Mouse (Mus musculus): ENCODE data around the gene Rnf123. TPM values are rescaled to one million over a fixed set of nuclear protein-coding genes. Genes with fewer than 3 reads are reported as not detected.
"Not testable (repeated sequence)": the region's sequence is repeated elsewhere in the genome, so short reads cannot be mapped to it uniquely, and the experiment has no call there.

Gene Rnf123
- polyA plus RNA-seq, 1 experiment: 47.7 TPM

DNA sequence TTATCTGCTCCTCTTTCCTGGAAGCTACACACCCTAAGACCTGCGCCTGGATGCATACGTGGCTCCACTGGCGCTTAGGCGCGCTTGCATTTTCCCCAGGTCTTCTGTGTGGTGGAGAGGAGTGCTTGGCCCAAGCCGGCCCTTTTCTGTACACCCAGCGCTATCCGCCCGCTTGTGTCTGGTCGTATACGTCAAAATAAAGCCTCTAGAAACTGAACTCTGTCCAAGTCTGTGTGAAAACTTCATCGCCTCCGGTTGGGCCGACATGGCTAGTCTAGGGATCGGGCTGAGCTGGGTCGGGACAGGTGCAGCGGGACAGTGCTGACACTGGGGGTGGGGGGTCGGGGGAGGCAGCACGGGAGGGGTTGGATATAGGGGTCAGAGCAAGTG is 34.6 kb downstream of the Rnf123 start:
- WGBS: under 1% methylated on average over 19 of the region's 19 CpGs
- DNase-seq (ENCODE audit: low read depth, low spot score): no peak

DNA sequence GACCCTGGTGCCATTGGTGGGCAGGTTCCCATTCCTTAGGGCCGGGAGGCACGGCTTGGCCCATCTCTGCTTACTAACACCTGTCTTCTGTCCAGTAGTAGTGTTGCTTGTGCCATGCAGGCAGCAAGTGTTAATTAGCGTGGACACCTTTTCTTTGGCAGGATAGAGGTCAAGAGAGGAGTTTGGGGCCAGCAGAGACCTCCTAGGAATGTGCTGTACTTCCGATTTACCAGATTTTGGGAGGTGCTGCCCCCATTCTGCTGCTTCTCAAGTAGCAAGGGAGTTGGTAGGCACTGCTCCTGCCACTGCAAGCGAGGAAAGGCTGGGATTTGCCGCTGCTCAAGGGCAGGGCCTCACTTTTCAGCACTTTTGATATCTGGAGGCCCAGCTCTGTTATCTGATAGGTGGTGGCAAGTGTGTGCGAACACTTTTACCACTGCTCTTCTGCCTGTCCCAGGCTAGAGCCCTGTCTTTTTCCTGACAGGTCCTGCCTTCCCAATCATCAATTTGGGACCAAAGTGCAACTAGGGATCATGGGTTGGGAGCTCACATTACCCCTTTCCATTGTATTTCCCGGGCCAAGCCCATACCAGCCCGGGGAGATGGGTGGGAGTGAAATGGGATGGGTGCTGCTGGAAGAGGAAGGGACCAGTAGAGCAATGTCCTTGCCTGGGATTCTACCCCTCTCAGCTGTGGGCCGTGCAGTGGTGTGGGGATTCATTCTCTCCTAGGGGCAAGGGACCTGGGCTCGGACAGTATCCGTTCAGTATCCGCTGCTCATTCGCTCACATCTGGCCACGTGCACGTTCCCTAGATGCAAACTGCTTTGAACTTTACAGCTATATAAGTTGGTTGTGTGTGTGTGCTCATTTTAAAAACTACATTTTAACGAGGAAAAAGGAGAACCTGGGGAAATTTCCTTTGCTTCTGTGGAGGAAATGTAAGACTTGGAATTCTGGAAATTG is 35.3 kb downstream of the Rnf123 start:
- no peak for DNase-seq (ENCODE audit: low read depth, low spot score)
- WGBS: 34% methylated on average over 17 of the region's 17 CpGs

DNA sequence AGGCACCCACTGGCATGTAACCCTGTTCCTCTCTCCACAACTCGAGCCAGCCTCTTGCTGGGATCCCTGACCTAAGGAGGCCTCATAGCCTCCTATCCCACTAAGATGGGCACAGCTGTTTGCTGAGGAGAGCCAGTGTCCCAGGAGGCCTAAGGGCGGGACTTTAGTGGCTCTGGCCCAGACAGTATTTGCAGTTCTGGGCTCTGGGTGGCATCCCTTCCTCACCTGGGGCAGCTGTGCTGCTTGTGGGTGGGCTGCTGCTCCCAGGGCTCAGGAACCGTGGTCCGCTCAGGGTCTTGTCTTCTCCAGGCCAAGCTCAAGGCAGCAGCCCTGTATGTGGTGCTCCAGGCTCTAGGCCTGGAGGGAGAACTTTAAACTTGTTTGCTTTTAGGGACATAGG is 36.6 kb downstream of the Rnf123 start:
- DNase-seq (ENCODE audit: low read depth, low spot score): no peak
- WGBS: 95% methylated on average over 4 of the region's 4 CpGs

DNA sequence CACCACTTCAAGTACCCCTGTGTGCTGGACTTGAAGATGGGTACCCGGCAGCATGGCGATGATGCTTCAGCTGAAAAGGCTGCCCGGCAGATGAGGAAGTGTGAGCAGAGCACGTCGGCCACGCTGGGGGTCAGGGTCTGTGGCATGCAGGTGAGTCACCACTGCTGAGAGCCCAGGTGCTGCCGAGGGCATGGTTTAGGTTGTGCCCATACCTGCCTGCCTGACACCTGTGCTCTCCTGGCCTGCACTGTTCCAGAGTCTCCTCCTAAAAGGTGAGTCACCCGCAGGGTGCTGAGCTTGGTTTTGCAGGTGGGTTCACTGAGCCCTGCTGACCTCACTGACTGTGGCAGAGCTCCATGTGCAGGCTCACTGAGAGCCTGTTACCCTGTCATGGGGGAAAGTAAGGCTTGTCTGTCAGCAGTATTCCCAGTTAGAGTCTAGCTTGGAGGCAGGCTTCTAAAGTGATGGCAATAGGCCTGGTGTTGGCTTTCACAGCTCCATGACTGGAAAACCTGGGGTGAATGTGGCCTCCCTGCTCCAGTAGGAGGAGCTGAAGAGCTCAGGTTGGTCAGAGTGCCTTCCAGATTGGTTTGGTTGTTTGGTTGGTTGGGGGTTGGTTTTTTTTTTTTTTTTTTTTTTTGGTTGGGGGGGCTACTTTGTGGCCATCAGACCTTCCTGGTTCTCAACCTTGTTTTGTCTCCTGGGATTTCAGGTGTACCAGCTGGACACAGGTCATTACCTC is 38.2 kb downstream of the Rnf123 start:
- WGBS: 95% methylated on average over 8 of the region's 8 CpGs

DNA sequence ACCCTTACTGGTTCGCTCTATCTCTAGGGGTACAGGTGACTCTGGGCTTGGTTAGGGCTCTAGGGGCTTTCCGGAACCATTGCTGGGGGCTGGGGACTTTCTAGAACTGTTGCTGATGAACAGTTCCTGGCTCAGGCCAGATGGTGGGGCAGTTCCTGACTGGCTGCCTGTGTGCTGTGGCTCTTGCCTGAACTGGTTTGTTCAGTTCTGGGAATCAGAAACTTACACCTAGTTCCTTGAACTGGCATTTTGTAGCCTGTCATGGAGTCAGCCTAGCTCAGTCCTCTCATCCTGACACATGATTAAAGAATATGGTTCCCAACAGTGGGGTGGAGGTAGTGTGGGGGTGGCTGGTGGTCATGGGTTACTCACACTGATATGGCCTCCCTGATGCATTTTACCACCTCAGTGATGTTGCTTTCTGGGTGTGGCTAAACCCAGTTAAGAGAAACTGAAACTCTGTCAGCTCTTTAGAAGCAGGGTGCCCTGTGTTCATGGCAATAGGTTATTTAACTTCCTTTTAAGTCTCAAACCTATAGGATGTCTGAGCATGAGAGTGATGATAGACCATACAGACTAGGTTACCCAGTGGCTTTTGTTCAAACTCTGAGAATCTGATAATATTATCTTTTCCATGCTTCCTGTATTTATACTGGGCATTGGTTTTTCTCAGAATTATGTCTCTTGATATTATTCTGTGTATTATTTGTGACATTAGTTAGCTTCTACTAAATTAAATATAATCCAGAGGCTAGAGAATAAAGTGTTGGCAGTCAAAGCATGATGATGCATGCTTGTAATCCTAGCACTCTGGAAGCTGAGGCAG is 47.6 kb downstream of the Rnf123 start:
- WGBS: 48% methylated on average over 2 of the region's 2 CpGs
- peak; percentile 33 for DNase-seq (ENCODE audit: low read depth, low spot score)

More for the DNA sequence above, 38.2 kb downstream of the Rnf123 start:
- no peak for DNase-seq (ENCODE audit: low read depth, low spot score)

DNA sequence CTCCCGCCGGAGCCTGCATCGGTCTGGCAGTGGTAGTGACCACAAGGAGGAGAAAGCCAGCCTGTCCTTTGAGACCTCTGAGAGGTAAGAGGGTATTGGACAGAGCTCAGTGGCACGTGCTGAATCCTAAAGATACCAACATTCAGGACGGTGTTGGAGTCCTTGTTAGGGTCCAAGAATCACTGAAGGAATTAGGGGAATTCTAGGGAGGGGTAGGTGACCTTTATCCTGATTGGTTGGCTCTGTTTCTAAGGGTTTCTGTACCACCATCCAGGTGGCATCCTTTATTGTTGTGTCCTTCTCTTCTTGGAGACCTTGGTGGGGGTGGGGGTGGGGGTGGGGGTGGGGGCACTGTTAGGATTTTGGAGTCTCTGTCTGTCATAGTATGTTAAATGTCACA is 51.0 kb downstream of the Rnf123 start:
- no peak for DNase-seq (ENCODE audit: low read depth, low spot score)
- WGBS: 94% methylated on average over 5 of the region's 5 CpGs

DNA sequence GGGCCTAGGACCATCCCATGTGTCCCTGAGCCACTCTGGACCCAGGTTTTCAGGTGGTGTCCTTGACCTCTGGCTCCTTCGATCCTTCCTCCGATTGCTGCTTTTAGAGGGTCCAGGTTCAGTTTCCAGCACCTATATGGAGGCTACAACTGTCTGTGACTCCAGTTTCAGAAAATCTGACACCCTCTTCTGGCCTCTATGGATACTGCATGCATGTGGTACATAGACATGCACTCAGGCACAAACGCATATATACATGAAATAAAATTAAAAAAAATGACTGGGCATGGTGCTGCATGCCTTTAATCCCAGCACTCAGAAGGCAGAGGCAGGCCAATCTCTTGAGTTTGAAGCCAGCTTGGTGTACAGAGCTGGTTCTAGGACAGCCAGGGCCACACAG is 55.3 kb downstream of the Rnf123 start:
- no peak for DNase-seq (ENCODE audit: low read depth, low spot score)
- over 99% methylated on average over 3 of the region's 3 CpGs for WGBS

DNA sequence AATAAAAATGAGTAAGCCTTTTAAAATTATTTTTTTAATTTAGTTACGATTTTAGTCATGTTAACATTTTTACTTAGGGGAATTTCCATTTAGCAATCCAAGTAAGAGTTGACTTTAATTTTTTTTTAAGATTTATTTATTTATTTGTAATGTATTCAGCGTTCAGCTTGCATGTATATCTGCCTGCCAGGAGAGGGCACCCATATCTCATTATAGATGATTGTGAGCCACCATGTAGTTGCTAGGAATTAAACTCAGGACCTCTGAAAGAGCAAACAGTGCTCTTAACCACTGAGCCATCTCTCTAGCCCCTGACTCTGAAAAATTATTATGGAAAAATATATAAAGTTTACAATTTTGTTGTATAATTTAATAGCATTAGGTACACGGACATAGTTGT is 56.6 kb downstream of the Rnf123 start:
- no peak for DNase-seq (ENCODE audit: low read depth, low spot score)
- 79% methylated on average over 3 of the region's 3 CpGs for WGBS

DNA sequence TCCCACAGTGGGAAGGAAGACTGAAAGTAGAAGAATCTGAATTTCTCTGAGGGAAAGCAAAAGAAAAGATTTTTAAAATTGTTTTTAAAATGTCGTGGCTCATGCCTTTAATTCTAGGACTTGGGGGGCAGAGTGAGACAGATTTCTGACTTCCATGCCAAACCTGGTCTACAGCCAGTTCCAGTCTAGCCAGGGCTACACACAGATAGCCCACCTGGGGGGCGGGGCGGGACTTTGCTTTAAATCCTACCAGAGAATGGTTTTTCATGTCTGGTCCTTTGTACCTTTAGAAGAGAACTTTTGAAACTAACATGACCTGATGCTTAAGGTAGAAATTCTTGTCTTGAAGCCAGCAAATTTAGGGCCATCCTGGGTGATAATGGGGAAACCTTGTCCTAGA is 59.9 kb downstream of the Rnf123 start:
- WGBS: 87% methylated on average over 3 of the region's 3 CpGs
- DNase-seq (ENCODE audit: low read depth, low spot score): no peak

DNA sequence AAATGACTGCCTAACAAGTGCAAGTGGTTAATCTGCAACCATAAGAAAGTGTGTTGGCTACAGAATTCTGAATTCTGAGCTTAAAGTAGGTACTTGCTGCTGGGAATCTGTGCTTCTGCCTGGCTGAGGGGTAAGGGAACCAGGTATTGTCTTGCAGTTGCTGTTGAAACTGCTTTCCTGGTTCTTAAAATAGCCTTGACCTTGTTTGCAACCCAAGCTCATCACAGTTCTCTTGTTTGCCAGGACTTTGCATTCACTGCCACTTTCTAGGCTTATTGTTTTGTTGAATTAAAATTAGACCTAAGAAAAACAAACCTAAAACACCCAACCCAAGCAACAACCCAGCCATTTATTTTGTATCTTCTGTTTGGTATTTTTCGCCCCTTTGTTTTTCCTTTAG is 62.4 kb downstream of the Rnf123 start:
- DNase-seq (ENCODE audit: low read depth, low spot score): no peak
- WGBS: 94% methylated on average over 1 of the region's 1 CpGs

DNA sequence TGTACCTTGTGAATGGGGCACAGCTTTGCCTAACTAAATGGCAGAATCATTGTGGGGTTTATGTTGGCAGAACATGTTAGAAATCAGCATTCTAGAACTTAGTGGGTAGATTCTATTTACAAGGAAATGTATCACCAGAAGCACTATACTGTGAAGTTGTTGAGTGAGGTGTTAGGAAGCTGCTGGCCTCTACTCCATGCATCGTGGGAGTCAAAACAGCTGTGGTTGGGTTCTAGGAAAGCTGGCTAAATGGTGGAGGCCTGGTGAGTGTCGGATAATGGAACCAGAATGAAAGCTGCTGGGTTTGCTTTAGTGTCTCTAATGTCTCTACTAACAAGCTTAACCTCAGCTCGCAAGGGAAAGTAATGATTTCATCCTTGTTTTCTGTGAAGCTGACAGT is 66.0 kb downstream of the Rnf123 start:
- WGBS: 83% methylated on average over 3 of the region's 3 CpGs

DNA sequence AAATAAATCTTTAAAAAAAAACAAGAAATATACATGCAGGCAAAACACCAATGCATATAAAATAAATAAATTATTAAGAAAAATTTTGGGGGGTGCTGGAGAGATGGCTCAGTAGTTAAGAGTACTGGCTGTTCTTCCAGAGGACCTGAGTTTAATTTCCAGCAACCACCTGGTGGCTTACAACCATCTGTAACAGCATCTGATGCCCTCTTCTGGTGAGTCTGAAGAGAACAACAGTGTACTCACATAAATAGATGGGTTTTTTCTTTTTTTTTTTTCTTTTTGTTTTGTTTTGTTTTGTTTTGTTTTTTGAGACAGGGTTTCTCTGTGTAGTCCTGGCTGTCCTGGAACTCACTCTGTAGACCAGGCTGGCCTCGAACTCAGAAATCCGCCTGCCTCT is 69.6 kb downstream of the Rnf123 start:
- WGBS: 96% methylated on average over 2 of the region's 2 CpGs
- DNase-seq (ENCODE audit: low read depth, low spot score): not testable (repeated sequence)

More for the DNA sequence above, 66.0 kb downstream of the Rnf123 start:
- DNase-seq (ENCODE audit: low read depth, low spot score): no peak

DNA sequence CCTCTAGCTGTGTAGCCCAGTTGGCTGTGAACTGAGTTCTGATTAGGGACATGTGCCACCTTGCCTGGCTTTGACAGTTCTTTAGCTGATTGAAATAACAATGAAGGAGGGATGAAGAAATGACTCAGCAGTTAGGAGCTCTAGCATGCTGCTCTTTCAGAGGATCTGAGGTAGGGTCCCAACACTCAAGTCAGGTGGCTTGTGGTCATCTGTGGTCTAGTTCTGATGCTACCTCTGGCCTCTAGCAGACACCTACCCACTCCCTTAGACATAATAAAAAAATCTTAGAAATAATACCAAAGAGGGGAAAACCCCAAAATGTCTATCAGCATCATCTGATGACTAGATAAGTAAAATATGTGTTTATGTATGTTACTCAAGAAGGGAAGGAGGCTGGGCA is 72.8 kb downstream of the Rnf123 start:
- no peak for DNase-seq (ENCODE audit: low read depth, low spot score)

DNA sequence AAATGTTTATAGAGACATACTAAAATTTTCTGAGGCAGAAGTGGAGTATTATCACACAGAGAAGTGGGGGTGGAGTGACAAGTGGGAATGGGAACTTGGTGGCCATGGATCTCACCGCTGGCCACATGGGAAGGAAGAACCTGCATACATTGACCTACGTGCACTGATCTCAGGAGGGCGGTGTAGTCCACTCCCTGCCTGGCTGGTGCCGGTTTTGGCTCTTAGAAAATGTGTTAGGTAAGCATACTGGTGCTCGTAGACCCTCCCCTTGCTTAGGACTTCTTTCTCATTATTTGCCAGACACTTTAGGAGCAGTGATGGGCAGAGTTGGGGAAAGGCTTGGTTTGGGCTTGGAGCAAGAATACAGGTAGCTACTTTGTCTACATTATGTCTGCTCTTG is 75.1 kb downstream of the Rnf123 start:
- 43% methylated on average over 5 of the region's 5 CpGs for WGBS

DNA sequence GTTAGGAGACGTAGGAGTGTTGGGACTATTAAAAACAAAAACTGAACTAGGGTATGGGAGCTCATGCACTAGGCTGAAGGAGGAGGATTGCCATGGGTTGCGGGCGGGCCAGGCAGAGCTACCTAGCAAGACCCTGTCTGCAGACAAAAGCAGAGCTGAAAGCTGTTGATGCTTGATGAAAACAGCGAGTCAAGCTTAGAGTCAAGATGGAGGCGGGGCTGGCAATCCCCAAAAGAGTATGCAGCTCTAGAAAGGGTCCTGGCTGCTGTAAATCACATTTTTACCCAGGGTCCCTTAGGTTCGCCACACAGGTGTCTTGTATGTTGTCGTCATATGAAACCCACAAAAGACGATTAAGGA is 79.6 kb downstream of the Rnf123 start:
- 12% methylated on average over 8 of the region's 8 CpGs for WGBS
- no peak for DNase-seq (ENCODE audit: low read depth, low spot score)

More for the DNA sequence above, 75.1 kb downstream of the Rnf123 start:
- DNase-seq (ENCODE audit: low read depth, low spot score): no peak

DNA sequence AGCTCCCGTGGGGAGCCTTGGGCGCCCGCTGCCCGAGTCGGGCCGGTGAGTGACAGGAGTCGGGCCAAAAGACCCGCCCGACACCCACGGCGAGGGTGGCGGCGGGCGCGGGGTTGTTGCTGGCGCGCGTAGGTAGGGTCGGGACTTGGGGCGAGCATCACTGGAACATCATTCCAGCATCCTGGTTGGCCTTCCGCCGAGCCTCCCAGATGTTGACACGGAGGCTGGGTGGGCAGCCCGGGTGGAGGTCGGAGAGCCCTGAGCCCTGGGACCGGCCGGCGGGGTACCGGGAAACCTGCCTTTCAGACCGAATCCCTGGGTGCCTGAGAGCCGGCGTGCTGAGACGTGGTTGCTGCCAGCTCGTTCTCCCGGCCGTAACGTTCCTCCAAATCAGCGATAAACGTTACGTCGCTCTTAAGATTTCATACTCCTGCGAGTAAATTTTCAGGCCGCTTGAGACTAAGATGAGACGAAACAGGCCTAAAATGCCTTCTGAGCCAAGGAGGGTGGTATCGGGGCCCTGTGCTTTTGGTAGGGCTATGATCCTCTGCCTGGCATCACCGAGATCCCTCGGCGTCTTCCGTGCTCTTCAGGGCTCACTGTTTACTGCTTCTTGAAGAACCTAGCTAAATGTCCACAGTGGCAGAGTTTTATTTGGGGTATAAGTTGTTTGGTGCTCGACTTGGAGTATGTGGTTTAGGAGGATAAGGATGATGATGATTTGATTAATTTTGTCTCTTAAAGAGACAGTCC is 80.2 kb downstream of the Rnf123 start:
- DNase-seq (ENCODE audit: low read depth, low spot score): no peak
- WGBS: 1% methylated on average over 49 of the region's 50 CpGs

DNA sequence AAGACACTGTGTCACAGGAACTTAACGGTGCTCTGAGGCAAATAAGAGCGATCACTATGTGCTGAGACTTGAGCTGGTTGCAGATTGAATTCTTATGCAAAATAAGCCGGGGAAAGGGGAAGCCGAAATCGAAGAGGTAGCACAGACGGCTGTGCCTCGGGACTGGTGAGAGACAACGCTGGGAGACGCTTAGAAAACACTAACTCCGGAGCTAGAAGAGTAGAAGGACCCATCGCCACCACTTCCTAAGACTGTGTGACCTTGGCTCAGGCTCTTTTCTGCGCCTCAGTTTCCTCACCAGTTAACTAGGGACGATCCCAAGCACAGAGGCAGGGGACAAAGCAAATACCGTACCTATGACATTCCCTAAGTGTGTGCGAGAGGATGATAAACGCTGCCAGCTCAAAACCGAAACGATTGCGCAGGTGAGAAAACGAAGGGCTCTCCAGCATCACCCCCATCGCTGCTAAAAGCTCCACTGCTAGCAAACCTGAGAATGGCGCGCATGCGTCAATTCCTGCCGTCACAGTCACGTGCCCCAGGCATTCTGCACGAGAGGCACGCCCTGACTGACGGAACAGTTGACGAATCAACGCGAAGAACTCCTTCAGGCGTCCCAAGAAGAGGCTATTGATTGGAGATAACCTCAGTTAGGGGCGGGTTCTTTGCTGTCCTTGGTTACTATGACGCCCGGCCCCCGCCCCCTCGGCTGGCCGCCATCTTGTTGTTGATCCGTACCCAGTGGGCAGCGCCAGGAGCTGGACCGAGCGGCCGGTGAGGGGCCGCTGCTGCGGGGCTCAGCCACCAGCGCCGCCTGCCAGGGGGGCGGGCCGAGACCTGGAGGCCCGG is 81.0 kb downstream of the Rnf123 start, which contains the start of gene Ip6k1:
TSS of gene Ip6k1 (plus strand) at position 580 of the 849 bp plus-strand sequence.
- peak; percentile 100 for DNase-seq (ENCODE audit: low read depth, low spot score)
- WGBS: under 1% methylated on average over 51 of the region's 51 CpGs
